Mouse (Mus musculus): Measurements from ENCODE around the gene Prdx2. TPM values are rescaled to one million over a fixed set of nuclear protein-coding genes. Genes with fewer than 3 reads are reported as not detected.

Prdx2 gene
- polyA plus RNA-seq, 1 experiment from 2014 or later = 1,349 TPM

DNA sequence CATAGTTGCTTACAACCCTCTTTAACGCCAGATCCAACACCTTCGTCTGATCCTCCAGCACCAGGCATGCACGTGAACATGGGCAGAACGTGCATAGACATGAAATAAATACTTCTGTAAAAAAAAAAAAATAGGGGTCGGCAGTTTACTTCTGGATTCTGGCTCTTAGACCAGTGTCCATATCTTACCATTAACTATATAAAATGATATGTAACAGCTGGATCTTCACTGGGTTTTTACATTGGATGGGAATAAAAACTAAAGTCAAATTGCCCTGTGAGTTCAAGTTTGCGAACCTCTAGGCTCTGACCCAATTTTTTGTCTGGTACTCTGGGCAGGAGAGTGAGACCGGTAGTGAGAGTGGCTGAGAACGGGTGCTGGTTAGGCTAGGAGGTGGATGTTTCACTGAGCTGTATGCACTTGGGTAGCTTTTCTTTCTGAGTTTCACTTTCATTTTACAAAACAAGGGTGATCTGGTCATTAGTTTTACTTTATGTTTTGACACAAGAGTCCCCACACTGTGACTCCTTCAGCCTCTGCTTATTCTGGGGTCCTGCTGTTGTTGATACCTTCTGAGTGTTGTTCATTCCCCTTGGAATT lies 5.3 kb downstream of the Prdx2 start:
- no peak overlapping the region for H3K4me3 ChIP-seq (ENCODE audit: low read depth, low read length)
- ATAC-seq (ENCODE audit: low FRiP score) (no peak), DNase-seq (ENCODE audit: low spot score, missing footprints) (no peak)
- WGBS = 81% methylated on average over 8 of the region's 8 CpGs
- H3K9me3 ChIP-seq (ENCODE audit: control insufficient read depth, low read length) = no peaks in the 10 kb centered on the region
- H3K9ac ChIP-seq (ENCODE audit: low read length) = no peak overlapping the region
- H3K27ac ChIP-seq (ENCODE audit: low read depth, low read length) = no peak overlapping the region
- peaks cover 45% of the 10 kb centered on the region for H3K4me1 ChIP-seq (ENCODE audit: control insufficient read depth, insufficient read depth, low read length)
- H3K4me2 ChIP-seq = no peak overlapping the region
- H3K36me3 ChIP-seq (ENCODE audit: control insufficient read depth, insufficient read depth, low read length) = 0 out of 2 replicates have a peak, but pooled peaks cover 3% of the 10 kb centered on the region
- H3K27me3 ChIP-seq (ENCODE audit: control insufficient read depth, insufficient read depth, low read length) = peaks cover 30% of the 10 kb centered on the region

DNA sequence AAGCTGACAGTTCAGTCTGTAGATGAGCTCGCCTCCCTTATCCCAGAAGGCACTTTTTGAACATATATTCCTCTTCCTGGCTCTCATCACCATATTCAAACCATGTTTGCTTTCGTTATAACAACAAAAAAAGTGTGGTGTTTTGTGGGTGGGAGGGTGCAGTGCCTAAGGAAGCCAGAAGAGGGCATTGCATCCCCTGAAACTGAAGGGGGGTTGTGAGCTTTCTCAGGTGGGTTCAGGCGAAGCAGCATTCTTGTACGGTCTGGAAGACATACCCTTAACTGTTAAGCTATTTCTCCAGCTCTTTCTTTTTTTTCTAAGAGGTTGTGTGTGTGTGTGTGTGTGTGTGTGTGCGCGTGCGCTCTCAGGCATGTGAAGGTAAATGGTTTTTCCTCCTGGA lies 6.0 kb downstream of the Prdx2 start:
- WGBS = 34% methylated on average over 7 of the region's 7 CpGs
- DNase-seq (ENCODE audit: low spot score, missing footprints) (peak; percentile 93), ATAC-seq (ENCODE audit: low FRiP score) (no peak)
- H3K36me3 ChIP-seq (ENCODE audit: control insufficient read depth, insufficient read depth, low read length) = 0 out of 2 replicates have a peak, but pooled peaks cover 3% of the 10 kb centered on the region
- no peak overlapping the region for H3K4me3 ChIP-seq (ENCODE audit: low read depth, low read length)
- H3K9ac ChIP-seq (ENCODE audit: low read length) = no peak overlapping the region
- H3K4me2 ChIP-seq = no peak overlapping the region; the same call in 1 of the 2 replicates
- no peaks in the 10 kb centered on the region for H3K9me3 ChIP-seq (ENCODE audit: control insufficient read depth, low read length)
- H3K27ac ChIP-seq (ENCODE audit: low read depth, low read length) = no peak overlapping the region
- peaks cover 35% of the 10 kb centered on the region for H3K27me3 ChIP-seq (ENCODE audit: control insufficient read depth, insufficient read depth, low read length)
- peaks cover 48% of the 10 kb centered on the region for H3K4me1 ChIP-seq (ENCODE audit: control insufficient read depth, insufficient read depth, low read length)

DNA sequence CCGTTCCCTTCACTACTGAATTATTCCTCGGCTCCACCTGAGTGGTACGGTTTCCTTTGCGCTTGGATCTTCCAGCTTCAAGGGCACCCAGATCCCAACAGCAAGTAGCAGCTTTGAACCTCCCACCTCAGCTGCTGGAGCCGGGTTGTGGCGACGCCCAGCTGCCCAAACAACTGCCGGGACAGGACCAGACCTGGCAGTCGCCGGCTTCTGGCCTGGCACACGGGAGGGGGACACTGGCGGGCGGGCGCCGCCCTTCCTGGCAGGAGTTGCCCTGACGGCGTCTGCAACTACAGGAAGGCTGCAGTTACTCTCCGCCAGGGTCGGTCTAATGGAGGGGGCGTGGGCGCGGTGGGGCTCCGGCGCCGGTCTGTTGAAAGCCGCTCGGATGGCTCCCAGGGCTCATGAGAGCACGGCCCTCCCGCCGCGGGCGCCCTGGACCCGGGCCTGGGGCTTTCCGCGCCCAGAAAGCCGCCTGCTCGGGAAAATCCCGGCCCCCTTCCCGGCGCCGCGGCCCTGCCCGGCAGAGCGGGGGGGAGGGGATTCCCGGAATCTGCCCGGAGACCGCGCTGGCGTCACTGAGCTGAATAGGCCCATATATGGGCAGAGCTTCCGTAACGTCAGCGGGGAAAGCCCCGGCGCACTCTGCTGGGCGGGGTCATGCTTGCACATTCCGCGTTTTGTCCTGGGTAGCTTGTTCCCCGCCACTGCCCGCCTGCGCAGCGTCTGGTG lies 6.8 kb downstream of the Prdx2 start:
- Histone ChIP-seq H3K4me3 (ENCODE audit: low read depth, low read length) (peak overlapping the region; percentile 33), H3K36me3 (ENCODE audit: control insufficient read depth, insufficient read depth, low read length) (0 out of 2 replicates have a peak, but pooled peaks cover 3% of the 10 kb centered on the region), H3K27me3 (ENCODE audit: control insufficient read depth, insufficient read depth, low read length) (peaks cover 36% of the 10 kb centered on the region), H3K4me1 (ENCODE audit: control insufficient read depth, insufficient read depth, low read length) (peaks cover 43% of the 10 kb centered on the region), H3K9me3 (ENCODE audit: control insufficient read depth, low read length) (no peaks in the 10 kb centered on the region), H3K27ac (ENCODE audit: low read depth, low read length) (no peak overlapping the region), H3K9ac (ENCODE audit: low read length) (peak overlapping the region; percentile 36), H3K4me2 (peak overlapping the region; percentile 68)
- peak; percentile 89 for ATAC-seq (ENCODE audit: low FRiP score)
- 1% methylated on average over 59 of the region's 61 CpGs for WGBS
- DNase-seq (ENCODE audit: low spot score, missing footprints) = peak; percentile 99

GRCm38 (mm10) chr8:84976763-84977434 lies 7.5 kb downstream of the Prdx2 start:
- no peaks in the 10 kb centered on the region for H3K9me3 ChIP-seq (ENCODE audit: control insufficient read depth, low read length)
- H3K36me3 ChIP-seq (ENCODE audit: control insufficient read depth, insufficient read depth, low read length) = no peaks in the 10 kb centered on the region
- 6% methylated on average over 25 of the region's 25 CpGs for WGBS
- H3K9ac ChIP-seq (ENCODE audit: low read length) = 0 out of 2 replicates have a peak overlapping the region, but pooled peaks have one; percentile 36
- ATAC-seq (ENCODE audit: low FRiP score) (no peak), DNase-seq (ENCODE audit: low spot score, missing footprints) (no peak)
- H3K4me2 ChIP-seq = peak overlapping the region; percentile 68
- H3K4me3 ChIP-seq (ENCODE audit: low read depth, low read length) = peak overlapping the region; percentile 33
- peaks cover 43% of the 10 kb centered on the region for H3K4me1 ChIP-seq (ENCODE audit: control insufficient read depth, insufficient read depth, low read length)
- no peak overlapping the region for H3K27ac ChIP-seq (ENCODE audit: low read depth, low read length)
- H3K27me3 ChIP-seq (ENCODE audit: control insufficient read depth, insufficient read depth, low read length) = peaks cover 38% of the 10 kb centered on the region

DNA sequence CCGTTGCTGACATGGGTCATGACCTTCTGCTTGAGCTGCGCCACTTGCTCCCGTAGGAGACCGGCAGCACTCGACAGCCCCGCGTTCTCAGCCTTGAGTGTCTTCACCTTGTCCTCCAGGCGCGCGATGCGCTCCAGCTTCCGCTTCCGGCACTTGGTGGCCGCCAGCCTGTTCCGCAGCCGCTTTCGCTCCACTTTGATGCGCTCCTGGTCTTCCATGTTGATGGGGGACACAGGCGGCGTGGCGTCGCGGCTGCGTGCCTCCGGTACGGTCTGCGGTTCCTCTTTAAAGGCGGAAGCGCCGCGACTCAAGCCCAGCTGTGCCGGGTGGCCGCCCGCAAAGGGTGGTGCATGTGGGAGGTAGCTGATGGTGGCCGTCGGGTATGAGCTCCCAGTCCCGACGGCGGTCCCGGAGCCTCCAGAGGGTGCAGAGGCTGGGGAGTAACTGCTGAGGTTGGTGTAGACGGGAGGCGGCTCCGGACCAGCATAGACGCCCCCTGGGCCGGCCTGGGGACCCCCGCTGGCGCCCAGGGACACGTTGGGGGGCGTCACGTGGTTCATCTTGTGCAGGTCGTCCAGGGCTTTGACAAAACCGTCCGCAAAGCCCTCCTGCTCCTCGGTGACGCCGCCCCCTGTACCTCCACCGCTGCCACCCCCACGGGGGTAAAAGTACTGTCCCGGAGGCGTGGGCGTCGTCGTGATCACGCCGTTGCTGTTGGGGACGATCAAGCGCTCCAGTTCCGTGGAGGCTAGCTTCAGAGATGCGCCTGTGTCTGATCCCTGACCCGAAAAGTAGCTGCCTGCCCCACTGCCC lies 8.3 kb downstream of the Prdx2 start:
- H3K36me3 ChIP-seq (ENCODE audit: control insufficient read depth, insufficient read depth, low read length) = no peaks in the 10 kb centered on the region
- peak overlapping the region; percentile 53 for H3K9ac ChIP-seq (ENCODE audit: low read length)
- WGBS = 1% methylated on average over 70 of the region's 70 CpGs
- peaks cover 38% of the 10 kb centered on the region for H3K27me3 ChIP-seq (ENCODE audit: control insufficient read depth, insufficient read depth, low read length)
- no peak overlapping the region; the same call in 1 of the 2 replicates for H3K27ac ChIP-seq (ENCODE audit: low read depth, low read length)
- no peaks in the 10 kb centered on the region for H3K9me3 ChIP-seq (ENCODE audit: control insufficient read depth, low read length)
- DNase-seq (ENCODE audit: low spot score, missing footprints) (peak; percentile 88), ATAC-seq (ENCODE audit: low FRiP score) (no peak)
- H3K4me2 ChIP-seq = peak overlapping the region; percentile 68
- peaks cover 43% of the 10 kb centered on the region for H3K4me1 ChIP-seq (ENCODE audit: control insufficient read depth, insufficient read depth, low read length)
- peak overlapping the region; percentile 33 for H3K4me3 ChIP-seq (ENCODE audit: low read depth, low read length)

DNA sequence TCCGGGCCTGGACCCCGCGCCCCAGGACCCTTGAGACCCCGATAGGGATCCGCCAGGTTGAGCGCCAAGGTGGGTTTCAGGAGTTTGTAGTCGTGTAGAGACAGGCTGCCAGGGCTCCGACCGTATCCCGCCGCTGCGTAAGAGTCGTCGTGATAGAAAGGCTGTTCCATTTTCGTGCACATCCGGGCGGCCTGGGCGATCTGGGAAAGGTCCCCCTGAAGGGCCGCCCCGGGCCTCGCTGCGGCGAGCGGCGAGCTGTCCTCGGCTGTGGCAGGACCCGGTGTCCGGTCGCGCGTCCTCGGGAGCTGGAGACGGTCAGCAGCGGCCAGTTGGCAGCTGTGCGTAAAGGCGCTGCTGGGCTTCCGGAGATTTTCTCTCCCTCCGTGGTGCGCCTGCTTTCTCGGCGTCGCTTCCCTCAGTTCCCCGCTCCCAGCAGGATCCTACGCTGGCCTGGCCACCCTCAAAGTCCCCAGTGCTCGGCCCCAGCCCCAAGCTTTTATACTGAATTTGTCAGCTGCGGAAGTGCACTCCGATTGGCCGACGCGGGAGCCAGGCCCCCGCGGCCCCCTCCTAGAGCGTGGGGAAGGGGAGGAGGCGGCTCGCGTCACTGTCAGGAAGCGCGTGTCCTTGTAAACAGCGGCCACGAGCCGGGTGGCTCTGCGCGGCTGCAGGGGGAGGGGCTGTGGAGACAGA lies 9.0 kb downstream of the Prdx2 start, which contains the start of gene Junb:
Gene Junb (minus strand): TSS at position 471 of the 693 bp plus-strand sequence.
- ATAC-seq (ENCODE audit: low FRiP score) (peak; percentile 49), DNase-seq (ENCODE audit: low spot score, missing footprints) (peak; percentile 97)
- 1% methylated on average over 63 of the region's 63 CpGs for WGBS
- H3K4me3 ChIP-seq (ENCODE audit: low read depth, low read length) = peak within 1 kb of the TSS; percentile 33
- H3K4me1 ChIP-seq (ENCODE audit: control insufficient read depth, insufficient read depth, low read length) = peaks cover 43% of the 10 kb centered on the region
- no peaks in the 10 kb centered on the region for H3K9me3 ChIP-seq (ENCODE audit: control insufficient read depth, low read length)
- peak within 1 kb of the TSS; percentile 53 for H3K9ac ChIP-seq (ENCODE audit: low read length)
- no peaks in the 10 kb centered on the region for H3K36me3 ChIP-seq (ENCODE audit: control insufficient read depth, insufficient read depth, low read length)
- peak within 1 kb of the TSS; percentile 68 for H3K4me2 ChIP-seq
- H3K27me3 ChIP-seq (ENCODE audit: control insufficient read depth, insufficient read depth, low read length) = peaks cover 38% of the 10 kb centered on the region
- H3K27ac ChIP-seq (ENCODE audit: low read depth, low read length) = peak within 1 kb of the TSS; percentile 41; the same call in 1 of the 2 replicates

DNA sequence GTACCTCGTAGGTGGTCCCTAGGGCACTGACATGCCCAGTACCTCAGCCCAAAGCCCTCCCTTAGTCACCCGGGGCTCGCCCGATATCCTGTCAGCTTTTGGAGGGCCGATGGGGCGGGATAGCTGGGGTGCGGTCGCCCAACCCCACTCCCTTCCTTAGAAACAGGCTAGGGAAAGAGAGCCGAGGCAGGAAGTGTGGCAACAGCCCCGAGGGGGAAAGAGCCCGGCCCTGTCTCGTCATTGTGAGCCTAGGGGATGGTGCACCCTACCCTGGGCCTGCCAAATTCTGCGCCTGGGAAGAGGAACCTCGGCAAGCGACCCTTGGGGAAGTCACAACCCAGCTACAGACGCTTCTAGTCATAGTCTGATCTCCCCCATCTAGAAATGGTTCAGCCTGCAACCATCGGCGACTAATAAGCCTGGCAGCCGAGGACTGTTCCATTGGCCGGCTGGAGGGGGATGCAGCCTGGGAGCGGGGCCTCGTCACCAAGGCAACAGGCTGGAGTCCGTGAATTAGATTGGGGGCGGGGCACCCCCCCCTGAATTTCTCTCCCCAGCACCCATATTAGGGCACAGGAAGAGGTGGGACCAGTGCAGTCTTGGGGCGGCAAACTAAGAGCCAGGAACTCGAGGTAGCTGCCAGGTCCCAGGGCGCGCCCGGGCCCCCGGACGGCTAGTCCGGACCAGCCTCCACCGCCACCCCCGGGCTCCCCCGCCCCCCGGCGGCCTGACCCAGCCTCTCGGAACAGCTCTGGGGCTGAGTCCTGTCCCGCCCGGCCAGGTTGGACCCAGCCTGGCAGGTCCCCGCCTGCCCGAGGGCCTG lies 10.4 kb downstream of the Prdx2 start:
- DNase-seq (ENCODE audit: low spot score, missing footprints) = peak; percentile 98
- H3K36me3 ChIP-seq (ENCODE audit: control insufficient read depth, insufficient read depth, low read length) = no peaks in the 10 kb centered on the region
- H3K4me1 ChIP-seq (ENCODE audit: control insufficient read depth, insufficient read depth, low read length) = peaks cover 46% of the 10 kb centered on the region
- H3K27ac ChIP-seq (ENCODE audit: low read depth, low read length) = no peak overlapping the region
- peak overlapping the region; percentile 25 for H3K4me3 ChIP-seq (ENCODE audit: low read depth, low read length)
- peak; percentile 23; the same call in 1 of the 2 replicates for ATAC-seq (ENCODE audit: low FRiP score)
- no peaks in the 10 kb centered on the region for H3K9me3 ChIP-seq (ENCODE audit: control insufficient read depth, low read length)
- H3K4me2 ChIP-seq = peak overlapping the region; percentile 50
- peaks cover 38% of the 10 kb centered on the region for H3K27me3 ChIP-seq (ENCODE audit: control insufficient read depth, insufficient read depth, low read length)
- WGBS = 1% methylated on average over 36 of the region's 42 CpGs
- peak overlapping the region; percentile 43; the same call in 1 of the 2 replicates for H3K9ac ChIP-seq (ENCODE audit: low read length)

Measured in midbrain, embryonic 11.5 days (tissue).